Mouse (Mus musculus) megakaryocyte, embryonic 14.5 days (primary cell): ENCODE measurements around the gene Smg6.

ENCODE experiments used
- FLI1 ChIP-seq: IDR thresholded peaks from 2 replicates; pipeline ENCODE4 v1.6.1; 2012; ENCODE audit warnings: low read length, inconsistent platforms, mixed read lengths
- GATA1 ChIP-seq: IDR thresholded peaks from 3 replicates; pipeline ENCODE4 v1.6.1; 2012; ENCODE audit warnings: mixed read lengths, low read length, inconsistent platforms, borderline replicate concordance

GRCm38 (mm10) chr11:75157901-75158300, 232.3 kb downstream of the Smg6 start:
- no peak for TF ChIP-seq GATA1
- TF ChIP-seq FLI1 = no peak
